Mouse (Mus musculus): Measurements from ENCODE around the gene Piga.

DNA sequence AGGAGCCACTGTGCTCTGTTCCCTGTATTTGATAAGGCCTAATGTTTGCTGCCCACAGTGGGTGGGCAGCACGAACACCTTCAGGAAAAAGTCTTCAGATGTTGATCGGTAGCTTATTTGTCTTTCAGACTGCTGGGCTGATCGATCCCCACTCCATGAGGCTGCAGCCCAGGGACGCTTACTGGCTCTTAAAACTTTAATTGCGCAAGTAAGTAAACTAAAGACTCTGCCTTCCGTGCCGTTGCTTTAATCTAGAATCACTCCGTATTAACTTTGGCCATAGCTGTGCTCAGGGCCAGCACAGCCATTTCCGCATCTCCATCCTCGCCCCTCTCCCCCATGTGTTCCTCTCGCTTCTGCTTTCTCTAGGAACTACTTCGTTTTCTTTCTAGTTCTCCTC is 26.0 kb downstream of the Piga start:
- no peak for TF ChIP-seq CTCF (IDR thresholded peaks at IDR 0.05; ENCODE audit: borderline replicate concordance, insufficient read depth, low read length)
- no peak for TF ChIP-seq POLR2A (IDR thresholded peaks at IDR 0.05; ENCODE audit: low read depth, low read length)
